Mouse (Mus musculus): ENCODE results near the gene Slc13a3.

- TF ChIP-seq CTCF (IDR thresholded peaks at IDR 0.05; ENCODE audit: borderline replicate concordance, insufficient read depth, low read length) (no peak), POLR2A (IDR thresholded peaks at IDR 0.05; ENCODE audit: low read depth, low read length) (peak; percentile 70)
Measured at GRCm38 (mm10) chr2:165503259-165504203, 30.5 kb upstream of the Slc13a3 start, which contains the start of gene Slc2a10.

Data from embryonic fibroblast, embryonic 13.5 days (primary cell).